Mouse (Mus musculus): ENCODE results near the gene Col5a2. TPM values are rescaled to one million over a fixed set of nuclear protein-coding genes. Genes with fewer than 3 reads are reported as not detected.

The Col5a2 gene
- polyA plus RNA-seq, 1 experiment: 0.01 TPM

DNA sequence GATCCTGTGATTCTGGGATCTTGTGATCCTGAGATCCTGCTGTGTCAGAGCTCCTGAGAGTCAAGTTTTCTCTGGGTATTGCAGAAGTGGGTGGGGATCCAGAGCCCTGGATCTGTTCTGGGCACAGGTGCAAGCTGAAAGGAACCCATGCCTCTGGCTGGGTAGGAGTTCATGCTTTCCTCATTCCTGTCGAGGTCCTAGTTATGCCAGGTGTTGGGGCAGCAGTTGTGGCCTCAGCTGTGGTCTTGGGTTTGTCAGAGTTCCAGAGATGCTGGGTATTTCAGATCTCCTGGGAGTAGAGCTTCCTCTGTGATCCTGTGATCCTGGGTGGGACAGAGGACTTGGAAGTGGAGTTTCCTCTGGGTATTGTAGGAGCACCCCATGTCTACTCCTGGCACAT, 137.7 kb downstream of the Col5a2 start:
- Histone ChIP-seq H3K27me3 (ENCODE audit: control insufficient read depth) (no peaks in the 10 kb centered on the region), H3K4me3 (replicated peaks) (no peak overlapping the region), H3K9me3 (ENCODE audit: control insufficient read depth, low read length) (no peaks in the 10 kb centered on the region), H3K36me3 (ENCODE audit: control insufficient read depth) (no peaks in the 10 kb centered on the region), H3K4me1 (ENCODE audit: control insufficient read depth) (no peaks in the 10 kb centered on the region)
- TF ChIP-seq TAL1 (IDR thresholded peaks at IDR 0.05; ENCODE audit: low read length): no peak

DNA sequence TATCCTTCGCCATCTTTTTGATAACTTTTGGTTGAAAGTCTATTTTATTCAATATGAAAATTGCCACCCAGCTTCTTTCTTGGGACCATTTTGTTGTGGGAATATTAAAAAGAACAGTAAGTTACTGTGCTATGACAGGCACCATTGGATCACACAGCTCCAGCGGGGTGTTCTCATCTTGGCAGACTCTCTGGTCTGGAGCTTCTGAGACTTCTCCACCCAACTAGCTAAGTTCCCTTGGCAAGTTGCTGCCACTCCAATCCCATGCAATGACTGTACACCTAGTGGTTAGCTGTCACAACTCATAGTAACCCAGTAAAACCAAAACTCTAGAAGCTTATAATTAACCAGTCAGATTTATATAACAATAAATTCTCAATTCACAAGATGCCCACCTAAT, 139.8 kb downstream of the Col5a2 start:
- Histone ChIP-seq H3K9me3 (ENCODE audit: control insufficient read depth, low read length) (no peaks in the 10 kb centered on the region), H3K27me3 (ENCODE audit: control insufficient read depth) (no peaks in the 10 kb centered on the region), H3K4me3 (replicated peaks) (no peak overlapping the region), H3K4me1 (ENCODE audit: control insufficient read depth) (no peaks in the 10 kb centered on the region), H3K36me3 (ENCODE audit: control insufficient read depth) (no peaks in the 10 kb centered on the region)
- TF ChIP-seq TAL1 (IDR thresholded peaks at IDR 0.05; ENCODE audit: low read length) (no peak), GATA1 (IDR thresholded peaks at IDR 0.05; ENCODE audit: low read length) (no peak)

DNA sequence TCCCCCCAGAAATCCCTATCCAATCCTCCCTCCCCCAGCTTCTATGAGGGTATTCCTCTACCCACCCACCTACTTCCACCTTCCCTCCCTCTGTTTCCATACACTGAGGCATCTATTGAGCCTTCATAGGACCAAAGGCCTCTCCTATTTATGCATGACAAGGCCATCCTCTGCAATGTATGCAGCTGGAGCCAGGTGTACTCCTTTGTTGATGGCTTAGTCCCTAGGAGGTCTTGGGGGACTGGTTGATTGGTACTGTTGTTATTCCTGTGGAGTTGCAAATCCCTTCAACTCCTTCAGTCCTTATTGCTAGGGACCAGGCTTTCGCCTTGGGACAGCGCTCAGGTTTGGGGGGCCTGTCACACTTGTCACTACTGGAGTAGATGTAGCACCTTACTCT, 143.4 kb downstream of the Col5a2 start:
- Histone ChIP-seq H3K4me3 (replicated peaks) (no peak overlapping the region), H3K36me3 (ENCODE audit: control insufficient read depth) (no peaks in the 10 kb centered on the region), H3K9me3 (ENCODE audit: control insufficient read depth, low read length) (no peaks in the 10 kb centered on the region), H3K27me3 (ENCODE audit: control insufficient read depth) (no peaks in the 10 kb centered on the region), H3K4me1 (ENCODE audit: control insufficient read depth) (no peaks in the 10 kb centered on the region)
- no peak for TF ChIP-seq GATA1 (IDR thresholded peaks at IDR 0.05; ENCODE audit: low read length)
- TF ChIP-seq TAL1 (IDR thresholded peaks at IDR 0.05; ENCODE audit: low read length): no peak

DNA sequence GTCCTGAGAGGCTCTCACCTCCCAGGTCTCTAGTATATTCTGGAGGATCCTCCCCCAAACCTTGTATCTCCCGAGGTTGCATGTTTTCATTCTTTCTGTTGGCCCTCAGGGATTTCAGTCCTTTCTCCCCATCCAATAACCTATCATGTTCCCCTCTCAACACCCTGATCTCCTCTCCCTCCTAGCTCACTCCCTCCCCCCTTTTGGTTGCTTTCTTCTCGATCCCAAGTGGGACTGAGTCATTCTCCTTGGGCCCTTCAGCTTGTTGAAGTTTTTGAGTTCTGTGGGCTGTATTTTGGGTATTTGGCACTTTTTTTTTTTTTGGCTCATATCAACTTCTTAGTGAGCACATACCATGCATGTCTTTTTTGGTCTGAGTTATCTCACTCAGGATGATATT, 143.9 kb downstream of the Col5a2 start:
- H3K4me1 ChIP-seq (ENCODE audit: control insufficient read depth): no peaks in the 10 kb centered on the region
- no peaks in the 10 kb centered on the region for H3K27me3 ChIP-seq (ENCODE audit: control insufficient read depth)
- TF ChIP-seq GATA1 (IDR thresholded peaks at IDR 0.05; ENCODE audit: low read length) (no peak), TAL1 (IDR thresholded peaks at IDR 0.05; ENCODE audit: low read length) (no peak)
- H3K4me3 ChIP-seq (replicated peaks): no peak overlapping the region
- no peaks in the 10 kb centered on the region for H3K36me3 ChIP-seq (ENCODE audit: control insufficient read depth)
- H3K9me3 ChIP-seq (ENCODE audit: control insufficient read depth, low read length): no peaks in the 10 kb centered on the region

DNA sequence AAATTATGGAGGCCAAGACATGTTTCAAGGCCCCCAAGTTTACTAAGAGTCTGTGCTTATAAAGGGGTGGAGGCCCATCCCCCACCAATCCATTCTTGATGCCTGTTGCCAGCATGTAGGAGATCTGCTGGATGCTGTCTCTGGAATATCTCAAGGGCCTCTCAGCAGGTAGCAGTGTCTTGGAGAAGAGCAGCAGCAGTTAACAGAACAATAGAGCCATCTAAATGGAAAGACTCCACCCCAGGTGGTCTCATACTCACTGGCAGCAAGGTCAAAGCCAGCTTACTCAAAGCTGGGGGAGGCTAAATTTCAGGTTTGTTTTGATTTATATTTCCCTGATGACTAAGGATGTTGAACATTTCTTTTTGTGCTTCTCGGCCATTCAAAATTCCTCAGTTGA, 145.1 kb downstream of the Col5a2 start:
- no peaks in the 10 kb centered on the region for H3K4me1 ChIP-seq (ENCODE audit: control insufficient read depth)
- no peak for TF ChIP-seq TAL1 (IDR thresholded peaks at IDR 0.05; ENCODE audit: low read length)
- TF ChIP-seq GATA1 (IDR thresholded peaks at IDR 0.05; ENCODE audit: low read length): no peak
- no peak overlapping the region for H3K4me3 ChIP-seq (replicated peaks)
- no peaks in the 10 kb centered on the region for H3K36me3 ChIP-seq (ENCODE audit: control insufficient read depth)
- no peaks in the 10 kb centered on the region for H3K9me3 ChIP-seq (ENCODE audit: control insufficient read depth, low read length)
- H3K27me3 ChIP-seq (ENCODE audit: control insufficient read depth): no peaks in the 10 kb centered on the region

DNA sequence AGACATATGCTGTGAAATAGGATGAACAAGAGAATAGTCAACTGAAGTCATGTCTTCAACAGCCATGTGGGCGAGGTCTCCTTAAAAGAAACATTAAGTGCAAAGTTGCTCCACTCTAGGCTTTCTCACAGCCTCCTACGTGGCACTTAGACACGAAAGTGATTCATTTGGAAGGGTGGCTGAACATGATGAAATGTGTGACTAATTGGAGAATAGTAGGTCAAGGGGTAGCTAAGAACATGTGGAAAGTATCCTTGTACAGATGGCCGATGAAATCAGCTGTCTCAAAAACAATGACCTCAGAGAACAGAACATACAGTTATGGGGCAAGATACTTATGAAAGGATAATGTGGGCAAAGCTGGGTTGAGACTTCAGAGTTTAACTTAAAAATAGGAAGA, 147.1 kb downstream of the Col5a2 start:
- no peaks in the 10 kb centered on the region for H3K9me3 ChIP-seq (ENCODE audit: control insufficient read depth, low read length)
- no peaks in the 10 kb centered on the region for H3K36me3 ChIP-seq (ENCODE audit: control insufficient read depth)
- H3K27me3 ChIP-seq (ENCODE audit: control insufficient read depth): no peaks in the 10 kb centered on the region
- H3K4me1 ChIP-seq (ENCODE audit: control insufficient read depth): no peaks in the 10 kb centered on the region
- H3K4me3 ChIP-seq (replicated peaks): no peak overlapping the region
- TF ChIP-seq TAL1 (IDR thresholded peaks at IDR 0.05; ENCODE audit: low read length): no peak
- TF ChIP-seq GATA1 (IDR thresholded peaks at IDR 0.05; ENCODE audit: low read length): no peak

DNA sequence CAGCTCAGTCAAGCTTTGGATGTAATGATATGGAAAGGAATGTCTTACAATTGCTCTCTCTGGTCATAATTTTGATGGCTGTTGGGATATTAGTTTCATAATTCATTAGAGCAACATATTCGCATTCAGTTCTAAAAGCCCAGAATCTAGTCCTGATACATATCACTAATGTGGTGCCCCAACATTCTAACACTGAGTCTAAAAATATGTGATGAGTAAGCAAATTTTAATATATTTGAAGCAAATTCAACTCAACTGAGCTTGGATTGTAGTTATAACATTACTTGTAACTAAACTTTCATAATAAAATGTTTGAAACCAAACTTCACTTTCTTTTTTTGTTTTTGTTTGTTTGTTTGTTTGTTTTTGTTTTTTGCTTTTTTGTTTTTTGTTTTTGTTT, 173.9 kb downstream of the Col5a2 start:
- Histone ChIP-seq H3K36me3 (ENCODE audit: control insufficient read depth) (no peaks in the 10 kb centered on the region), H3K4me3 (replicated peaks) (no peak overlapping the region), H3K27me3 (ENCODE audit: control insufficient read depth) (no peaks in the 10 kb centered on the region), H3K9me3 (ENCODE audit: control insufficient read depth, low read length) (no peaks in the 10 kb centered on the region), H3K4me1 (ENCODE audit: control insufficient read depth) (no peaks in the 10 kb centered on the region)
- TF ChIP-seq GATA1 (IDR thresholded peaks at IDR 0.05; ENCODE audit: low read length): no peak
- no peak for TF ChIP-seq TAL1 (IDR thresholded peaks at IDR 0.05; ENCODE audit: low read length)

Other genes starting within 250 kb of the Col5a2 start
- 0.01 and 0.02 TPM in 2 replicates for gene Col3a1, start 191.7 kb downstream of the Col5a2 start, polyA plus RNA-seq (2012)